Mouse (Mus musculus) urinary bladder, postnatal 10 days (tissue): ENCODE measurements around the gene Nomo1.

Source experiments
- DNase-seq: peaks from one replicate; pipeline ENCODE4 v3.0.0; 2022; ENCODE audit warnings: low spot score

The Nomo1 gene

GRCm38 (mm10) chr7:46103075-46103591, 69.6 kb downstream of the Nomo1 start:
- DNase-seq = no peak

- DNase-seq = no peak
These were observed 70.3 kb downstream of the Nomo1 start for GRCm38 (mm10) chr7:46103771-46104170.

GRCm38 (mm10) chr7:46104256-46104915, 70.9 kb downstream of the Nomo1 start:
- no peak for DNase-seq

- DNase-seq = no peak
These were observed 72.0 kb downstream of the Nomo1 start for GRCm38 (mm10) chr7:46105484-46105883.

- DNase-seq = no peak
These were observed 76.6 kb downstream of the Nomo1 start for GRCm38 (mm10) chr7:46110079-46110478.

GRCm38 (mm10) chr7:46111212-46111817, 77.8 kb downstream of the Nomo1 start:
- no peak for DNase-seq

- DNase-seq = no peak
These were observed 78.4 kb downstream of the Nomo1 start for GRCm38 (mm10) chr7:46111938-46112337.

GRCm38 (mm10) chr7:46113435-46113834, 79.9 kb downstream of the Nomo1 start:
- no peak for DNase-seq

- DNase-seq = no peak
These were observed 82.7 kb downstream of the Nomo1 start for GRCm38 (mm10) chr7:46116118-46116581.

GRCm38 (mm10) chr7:46117035-46117434, 83.5 kb downstream of the Nomo1 start:
- DNase-seq = no peak

- DNase-seq = no peak
These were observed 89.5 kb downstream of the Nomo1 start for GRCm38 (mm10) chr7:46122964-46123363.

- no peak for DNase-seq
These were observed 91.0 kb downstream of the Nomo1 start for GRCm38 (mm10) chr7:46124460-46124859.

GRCm38 (mm10) chr7:46125340-46125739, 91.8 kb downstream of the Nomo1 start:
- DNase-seq = no peak

GRCm38 (mm10) chr7:46128196-46128595, 94.7 kb downstream of the Nomo1 start:
- DNase-seq = no peak

GRCm38 (mm10) chr7:46129463-46130179, 96.1 kb downstream of the Nomo1 start:
- no peak for DNase-seq

- DNase-seq = no peak
These were observed 97.2 kb downstream of the Nomo1 start for GRCm38 (mm10) chr7:46130723-46131122.

- no peak for DNase-seq
These were observed 97.8 kb downstream of the Nomo1 start for GRCm38 (mm10) chr7:46131266-46131665.

- DNase-seq = no peak
These were observed 98.3 kb downstream of the Nomo1 start for GRCm38 (mm10) chr7:46131806-46132205.

GRCm38 (mm10) chr7:46132229-46132628, 98.7 kb downstream of the Nomo1 start:
- DNase-seq = no peak
